Mouse (Mus musculus) A20 (cell line): ENCODE results near the gene Olfr729.

Experiments used
- DNase-seq: peaks from one replicate; pipeline ENCODE4 v3.0.0-alpha.2; 2011; ENCODE audit warnings: low read depth, low spot score

Gene Olfr729

DNA sequence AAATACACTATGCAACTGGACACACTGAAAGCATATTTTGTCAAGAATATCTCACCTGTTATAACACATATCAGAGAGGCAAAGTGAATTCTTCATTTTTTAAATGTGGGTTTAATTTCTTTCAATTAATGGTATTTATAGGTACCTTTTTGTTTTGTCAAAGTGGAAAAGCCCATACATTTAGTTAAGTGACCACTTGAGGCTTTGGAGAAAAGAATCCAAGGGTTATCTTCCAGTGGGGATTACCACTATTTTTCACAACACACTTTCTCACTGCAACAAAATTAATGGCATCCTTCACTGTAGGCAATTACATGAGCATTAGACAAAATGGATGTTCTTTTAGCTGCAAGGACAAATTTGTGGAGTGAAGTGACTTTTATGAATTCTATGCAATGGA is at the start of gene Olfr729:
TSS of gene Olfr729 (minus strand) at position 101 of the 400 bp plus-strand sequence.
- DNase-seq: no peak

DNA sequence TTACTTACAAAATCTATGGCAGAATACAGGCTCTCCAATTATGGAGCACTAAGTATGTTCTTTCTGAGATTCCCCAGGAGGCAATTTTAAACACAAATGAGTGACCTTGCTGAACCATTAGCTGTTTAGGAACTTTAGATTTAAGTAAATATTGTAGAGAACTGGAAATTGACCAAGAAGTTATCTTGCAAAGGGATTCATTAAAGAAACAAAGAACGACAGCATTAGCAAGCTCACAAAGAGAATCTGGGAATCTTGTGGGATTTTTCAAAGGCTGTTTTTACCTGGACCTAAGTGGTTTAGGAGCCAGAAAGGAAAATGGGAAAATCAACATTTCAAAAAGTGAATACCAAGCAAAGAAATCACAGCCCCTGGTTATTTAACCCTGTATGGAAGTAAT is 35.4 kb upstream of the Olfr729 start, which contains the start of gene Olfr730:
TSS of gene Olfr730 (minus strand) at position 101 of the 400 bp plus-strand sequence.
- no peak for DNase-seq

DNA sequence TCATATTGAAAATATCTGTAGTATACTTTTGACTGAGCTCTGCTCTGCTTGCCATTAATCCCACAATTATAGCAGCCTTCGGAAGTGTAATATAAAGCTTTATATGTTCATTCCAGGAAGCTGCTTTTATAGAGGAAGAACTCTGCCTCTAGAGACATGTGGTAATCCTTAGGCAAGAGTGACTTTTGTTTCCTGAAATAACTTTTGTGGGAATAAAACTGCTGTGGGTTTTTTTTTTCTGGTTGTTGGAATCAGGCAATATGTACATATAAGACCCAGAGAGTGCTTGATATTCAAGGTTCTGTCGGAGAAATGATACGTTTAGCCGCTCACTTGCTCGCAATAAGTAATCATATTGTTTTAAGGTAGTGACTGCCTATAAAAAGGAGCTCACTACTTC is 10.1 kb downstream of the Olfr729 start, which contains the start of gene Olfr728:
TSS of gene Olfr728 (minus strand) at position 101 of the 400 bp plus-strand sequence.
- DNase-seq: no peak

DNA sequence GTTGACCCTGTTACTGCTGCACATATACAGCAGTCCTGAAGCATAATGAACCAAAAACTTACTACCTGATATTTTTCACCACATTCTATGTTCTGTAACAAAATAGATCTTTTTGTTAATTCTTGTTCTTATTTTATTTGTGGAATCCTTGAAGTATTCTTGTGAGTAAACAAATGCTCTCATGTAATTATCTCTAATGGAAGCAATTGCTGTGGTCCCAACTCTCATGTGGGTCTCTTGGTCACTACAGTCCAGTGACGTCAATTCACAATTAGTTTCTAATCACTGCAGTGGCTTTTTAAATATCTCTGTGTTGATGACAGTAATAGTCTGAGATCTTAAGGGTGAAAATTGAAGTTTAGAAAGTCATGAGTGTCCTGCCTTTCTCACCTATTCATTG is 29.8 kb downstream of the Olfr729 start, which contains the start of gene Olfr727:
TSS of gene Olfr727 (plus strand) at position 301 of the 400 bp plus-strand sequence.
- no peak for DNase-seq
